Mouse (Mus musculus): ENCODE measurements at regions not wholly inside any gene's neighbourhood (a gene's known extent, or its start where the extent isn't known, plus 50 kb on each side); places are given as distances from the start of the nearest gene placed in this dataset.
A peak's percentile ranks its signal among the peaks of the same experiment; 100 is the strongest.

- DNase-seq (ENCODE audit: low read depth, low spot score), result no peak
Measured at GRCm38 (mm10) chr19:51355701-51356100, 677.3 kb upstream of the Sorcs1 start.

GRCm38 (mm10) chr19:51340491-51340890 lies 662.0 kb upstream of the Sorcs1 start:
- no peak for DNase-seq (ENCODE audit: low read depth, low spot score)

- no peak for DNase-seq (ENCODE audit: low read depth, low spot score)
Measured at GRCm38 (mm10) chr19:51330010-51330409, 651.6 kb upstream of the Sorcs1 start.

- no peak for DNase-seq (ENCODE audit: low read depth, low spot score)
Measured at GRCm38 (mm10) chr19:51303708-51304107, 625.3 kb upstream of the Sorcs1 start.

GRCm38 (mm10) chr19:51296631-51297030 lies 618.2 kb upstream of the Sorcs1 start:
- peak; percentile 25 for DNase-seq (ENCODE audit: low read depth, low spot score)

DNA sequence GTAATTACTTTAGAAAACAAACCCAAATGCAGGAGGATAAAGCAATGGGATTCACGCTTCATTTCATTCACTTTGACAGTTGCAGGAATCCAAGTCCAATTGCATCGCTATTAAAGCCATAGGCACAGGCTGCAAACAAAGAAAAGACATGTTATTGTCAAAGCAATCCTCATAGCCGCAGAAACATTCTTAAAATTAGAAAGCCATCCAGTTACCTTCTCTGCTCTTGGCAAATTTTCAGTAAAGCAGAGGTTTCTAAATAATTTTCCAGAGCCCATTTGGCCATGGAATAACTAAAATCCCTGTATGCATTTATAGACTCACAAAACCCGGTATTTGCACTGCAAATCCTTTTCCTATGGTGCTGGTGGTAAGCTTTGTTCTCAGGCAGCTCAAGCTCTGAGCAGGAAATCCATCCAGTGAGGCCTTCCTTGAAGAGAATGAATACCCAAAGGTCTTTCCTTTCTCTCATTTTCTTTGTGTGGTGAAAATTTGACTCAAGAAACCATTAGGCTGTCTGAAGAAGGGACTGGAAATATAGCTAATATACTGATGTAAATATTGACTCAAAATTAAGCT lies 590.6 kb upstream of the Sorcs1 start:
- no peak for DNase-seq (ENCODE audit: low read depth, low spot score)

GRCm38 (mm10) chr19:51240295-51240864 lies 561.9 kb upstream of the Sorcs1 start:
- DNase-seq (ENCODE audit: low read depth, low spot score), result no peak

DNA sequence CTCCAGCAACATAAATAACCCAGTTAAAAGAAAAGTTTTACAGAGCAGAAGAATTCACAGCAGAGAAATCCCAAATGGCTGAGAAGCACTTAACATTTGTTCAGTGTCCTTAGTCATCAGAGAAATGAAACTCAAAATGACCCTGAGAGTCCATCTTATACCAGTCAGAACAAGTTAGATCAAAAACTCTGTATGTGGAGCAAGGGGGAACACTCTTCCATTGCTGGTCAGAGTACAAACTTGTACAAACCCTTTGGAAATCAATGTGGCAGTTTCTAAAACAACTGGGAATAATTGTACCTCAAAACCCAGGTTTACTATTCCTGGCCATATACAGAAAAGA lies 559.7 kb upstream of the Sorcs1 start:
- DNase-seq (ENCODE audit: low read depth, low spot score), result no peak

DNA sequence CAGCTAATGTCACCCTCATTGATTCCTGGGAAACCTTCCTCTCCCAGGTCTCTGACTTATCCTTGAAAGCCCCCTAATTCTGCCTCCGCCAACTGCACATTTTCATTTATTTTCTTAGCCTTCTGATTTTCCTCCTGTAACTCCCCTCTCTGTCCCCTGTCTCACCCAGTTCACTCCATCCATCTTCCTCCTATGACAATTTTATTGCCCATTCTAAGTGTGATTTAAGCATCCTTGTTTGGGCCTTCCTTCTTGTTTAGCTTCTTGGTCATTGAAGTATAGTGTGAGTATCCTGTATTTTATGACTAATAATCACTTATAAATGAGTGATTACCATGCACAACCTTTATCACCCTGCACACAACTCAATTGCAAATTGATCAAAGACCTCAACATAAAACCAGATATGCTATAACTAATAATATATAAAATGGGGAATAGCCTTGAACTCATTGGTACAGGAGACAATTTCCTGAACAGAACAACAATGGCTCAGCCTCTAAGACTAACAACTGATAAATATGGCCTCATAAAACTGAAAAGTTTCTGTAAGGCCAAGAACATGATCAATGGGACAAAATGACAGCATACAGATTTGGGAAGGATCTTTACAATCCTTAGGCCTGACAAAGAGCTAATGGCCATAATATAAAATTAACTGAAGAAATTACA lies 559.2 kb upstream of the Sorcs1 start:
- no peak for DNase-seq (ENCODE audit: low read depth, low spot score)

DNA sequence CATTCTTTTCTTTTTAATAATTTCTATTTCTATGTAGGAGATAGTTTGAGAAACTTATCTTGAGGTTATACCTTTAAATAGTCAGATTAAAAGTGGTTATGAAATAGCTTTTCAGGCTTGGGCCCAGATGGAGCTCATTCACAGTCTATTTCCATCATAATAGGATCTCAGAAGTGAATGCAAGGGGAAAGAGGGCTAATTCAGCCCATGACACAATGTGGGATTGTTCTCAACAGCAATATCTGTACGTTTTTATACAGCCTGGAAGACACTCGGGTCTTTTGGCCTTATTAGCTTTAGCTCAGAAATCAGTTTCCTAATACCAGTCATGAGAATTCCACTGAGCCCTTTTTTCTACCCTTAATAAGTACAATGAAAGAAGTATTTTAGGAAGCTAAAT lies 554.1 kb upstream of the Sorcs1 start:
- no peak for DNase-seq (ENCODE audit: low read depth, low spot score)

GRCm38 (mm10) chr19:51226932-51227331 lies 548.5 kb upstream of the Sorcs1 start:
- no peak for DNase-seq (ENCODE audit: low read depth, low spot score)

GRCm38 (mm10) chr19:51201391-51201790 lies 522.9 kb upstream of the Sorcs1 start:
- peak; percentile 25 for DNase-seq (ENCODE audit: low read depth, low spot score)

Data from ES-CJ7 (cell line).